Mouse (Mus musculus) liver, embryonic 11.5 days (tissue): Measurements from ENCODE around the gene Ntn3. TPM values are rescaled to one million over a fixed set of nuclear protein-coding genes. Genes with fewer than 3 reads are reported as not detected.

Source experiments
- ATAC-seq: fragments of 200-750 bp; cut with Nextera tagmentation; replicated peaks from 2 replicates; pipeline ENCODE4 v1.8.0; 2017; ENCODE audit warnings: moderate number of reproducible peaks, mild to moderate bottlenecking, moderate TSS enrichment, moderate library complexity; ENCODE audit not compliant: low FRiP score
- DNase-seq: peaks from one replicate; pipeline ENCODE4 v3.0.0-alpha.2; 2017; ENCODE audit warnings: low spot score
- H3K27ac ChIP-seq: fragments of 300-500 bp; sonication (generic); 2 replicates; pipeline ENCODE4 v1.5.1; 2014; ENCODE audit warnings: mild to moderate bottlenecking, low read depth, low read length, control low read depth
- H3K27me3 ChIP-seq: fragments of 300-500 bp; sonication (generic); replicated peaks from 2 replicates; pipeline ENCODE4 v1.6.1; 2014; ENCODE audit warnings: low read length, mixed read lengths; ENCODE audit not compliant: control insufficient read depth, insufficient read depth
- H3K36me3 ChIP-seq: fragments of 300-500 bp; sonication (generic); 2 replicates; pipeline ENCODE4 v1.6.1; 2014; ENCODE audit warnings: mild to moderate bottlenecking, low read length, moderate library complexity, mixed read lengths; ENCODE audit not compliant: control insufficient read depth, insufficient read depth
- H3K4me1 ChIP-seq: fragments of 300-500 bp; sonication (generic); replicated peaks from 2 replicates; pipeline ENCODE4 v1.6.1; 2014; ENCODE audit warnings: low read length, mixed read lengths; ENCODE audit not compliant: control insufficient read depth, insufficient read depth
- H3K4me2 ChIP-seq: fragments of 300-500 bp; sonication (generic); 2 replicates; pipeline ENCODE4 v1.6.1; 2014; ENCODE audit warnings: mild to moderate bottlenecking, control low read depth, moderate library complexity
- H3K4me3 ChIP-seq: fragments of 300-500 bp; sonication (generic); 2 replicates; pipeline ENCODE4 v1.5.1; 2014; ENCODE audit warnings: low read depth, low read length, control low read depth
- H3K9ac ChIP-seq: fragments of 300-500 bp; sonication (generic); 2 replicates; pipeline ENCODE4 v1.6.1; 2014; ENCODE audit warnings: low read depth, low read length, control low read depth
- H3K9me3 ChIP-seq: fragments of 300-500 bp; sonication (generic); 2 replicates; pipeline ENCODE4 v1.6.1; 2016; ENCODE audit warnings: low read length, inconsistent platforms, mixed read lengths; ENCODE audit not compliant: control insufficient read depth
- WGBS: fragments of 180-500 bp; shearing (Covaris S2); extraction: QIAGEN DNeasy Blood & Tissue Kit; methylation state at CpG from one replicate; pipeline ENCODE4 v1.1.7; 2014; 5-methylcytosine and 5-hydroxymethylcytosine counted together
- polyA plus RNA-seq: library from polyadenylated mRNA; unstranded; fragments of >200 nt; fragmentation: Nextera tagmentation; extraction: Ambion mirVana; gene quantifications from 2 replicates; pipeline ENCODE4 v1.2.1, GENCODE M21; 2014

Ntn3 gene
- polyA plus RNA-seq, 1 experiment from 2014 or later: 2.7 TPM

GRCm38 (mm10) chr17:24191481-24191880 lies 17.9 kb downstream of the Ntn3 start:
- WGBS: 79% methylated on average over 4 of the region's 4 CpGs
- no peaks in the 10 kb centered on the region for H3K27me3 ChIP-seq
- H3K4me1 ChIP-seq: peaks cover 23% of the 10 kb centered on the region
- H3K4me3 ChIP-seq: no peak overlapping the region
- H3K27ac ChIP-seq: no peak overlapping the region
- H3K4me2 ChIP-seq: no peak overlapping the region
- DNase-seq (no peak), ATAC-seq (no peak)
- peaks cover 6% of the 10 kb centered on the region; the same call in 1 of the 2 replicates for H3K36me3 ChIP-seq
- no peaks in the 10 kb centered on the region for H3K9me3 ChIP-seq
- no peak overlapping the region for H3K9ac ChIP-seq

GRCm38 (mm10) chr17:24190934-24191333 lies 18.4 kb downstream of the Ntn3 start:
- H3K4me1 ChIP-seq: peaks cover 21% of the 10 kb centered on the region
- H3K36me3 ChIP-seq: peaks cover 6% of the 10 kb centered on the region; the same call in 1 of the 2 replicates

DNA sequence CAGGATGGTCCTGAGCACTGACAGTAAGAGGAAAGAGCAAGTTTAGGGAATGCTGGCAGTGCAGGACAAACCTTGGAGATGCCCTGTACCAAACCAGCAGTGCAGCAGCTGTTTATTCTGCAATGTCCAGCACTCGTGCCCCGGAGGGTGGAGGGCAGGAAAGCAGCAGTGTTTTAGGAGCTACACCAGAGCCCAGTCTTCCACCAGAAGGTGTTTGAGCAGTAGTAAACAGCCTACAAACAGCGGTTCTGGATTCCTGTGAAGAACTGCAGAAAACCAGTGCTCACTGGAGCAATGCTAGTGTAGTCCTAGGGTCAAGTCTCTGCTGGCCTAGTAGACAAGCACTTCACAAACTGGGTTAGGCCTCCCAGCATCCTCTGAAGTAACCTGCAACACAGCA lies 35.1 kb downstream of the Ntn3 start:
- no peaks in the 10 kb centered on the region for H3K9me3 ChIP-seq
- ATAC-seq (no peak), DNase-seq (no peak)
- H3K9ac ChIP-seq: no peak overlapping the region
- peaks cover 8% of the 10 kb centered on the region for H3K4me1 ChIP-seq
- H3K36me3 ChIP-seq: no peaks in the 10 kb centered on the region
- no peaks in the 10 kb centered on the region for H3K27me3 ChIP-seq
- no peak overlapping the region for H3K4me3 ChIP-seq
- no peak overlapping the region for H3K27ac ChIP-seq
- no peak overlapping the region for H3K4me2 ChIP-seq
- WGBS: 81% methylated on average over 3 of the region's 3 CpGs

More at GRCm38 (mm10) chr17:24190934-24191333, 18.4 kb downstream of the Ntn3 start:
- Histone ChIP-seq H3K9ac (no peak overlapping the region), H3K27ac (no peak overlapping the region), H3K4me2 (no peak overlapping the region), H3K4me3 (no peak overlapping the region), H3K27me3 (no peaks in the 10 kb centered on the region), H3K9me3 (no peaks in the 10 kb centered on the region)
- DNase-seq (no peak), ATAC-seq (no peak)
- WGBS: 89% methylated on average over 2 of the region's 2 CpGs

DNA sequence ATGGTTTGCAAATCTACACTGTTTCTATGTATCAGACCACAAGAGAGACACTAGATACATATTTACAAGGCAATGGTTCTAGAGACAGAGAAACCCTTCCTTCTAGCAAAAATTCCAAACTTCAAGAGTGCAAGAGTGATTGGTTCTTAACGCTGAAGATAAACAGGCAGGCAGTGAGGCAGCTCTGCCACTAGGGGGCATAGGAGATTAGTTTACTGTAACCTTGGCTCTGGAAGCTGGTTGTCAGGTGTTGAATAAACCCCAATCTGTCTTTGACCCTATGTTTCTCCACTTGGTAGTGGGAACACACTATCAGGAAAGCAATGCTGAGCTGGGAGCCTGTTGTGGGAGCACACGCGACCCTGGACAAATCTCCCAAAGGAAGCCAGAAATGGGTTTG lies 35.9 kb downstream of the Ntn3 start:
- 3% methylated on average over 3 of the region's 3 CpGs for WGBS

GRCm38 (mm10) chr17:24171738-24172137 lies 37.6 kb downstream of the Ntn3 start:
- DNase-seq: no peak
- no peak overlapping the region for H3K9ac ChIP-seq
- no peak for ATAC-seq
- H3K9me3 ChIP-seq: no peaks in the 10 kb centered on the region
- peaks cover 10% of the 10 kb centered on the region; the same call in 1 of the 2 replicates for H3K36me3 ChIP-seq
- no peak overlapping the region for H3K4me2 ChIP-seq
- 78% methylated on average over 4 of the region's 4 CpGs for WGBS
- no peak overlapping the region for H3K4me3 ChIP-seq
- H3K4me1 ChIP-seq: peaks cover 20% of the 10 kb centered on the region
- 0 out of 2 replicates have a peak overlapping the region, but pooled peaks have one; percentile 19 for H3K27ac ChIP-seq
- H3K27me3 ChIP-seq: no peaks in the 10 kb centered on the region

More for the DNA sequence above, 35.9 kb downstream of the Ntn3 start:
- DNase-seq: no peak
- Histone ChIP-seq H3K36me3 (no peaks in the 10 kb centered on the region), H3K9ac (no peak overlapping the region), H3K27me3 (no peaks in the 10 kb centered on the region), H3K4me3 (no peak overlapping the region), H3K4me2 (no peak overlapping the region), H3K27ac (no peak overlapping the region), H3K4me1 (peaks cover 8% of the 10 kb centered on the region), H3K9me3 (no peaks in the 10 kb centered on the region)
- ATAC-seq: no peak

GRCm38 (mm10) chr17:24170729-24171128 lies 38.6 kb downstream of the Ntn3 start:
- peaks cover 20% of the 10 kb centered on the region for H3K4me1 ChIP-seq
- H3K36me3 ChIP-seq: peaks cover 14% of the 10 kb centered on the region; the same call in 1 of the 2 replicates
- H3K9me3 ChIP-seq: no peaks in the 10 kb centered on the region
- no peak overlapping the region for H3K9ac ChIP-seq
- no peaks in the 10 kb centered on the region for H3K27me3 ChIP-seq
- H3K4me2 ChIP-seq: peak overlapping the region; percentile 76
- H3K27ac ChIP-seq: peak overlapping the region; percentile 38; the same call in 1 of the 2 replicates
- ATAC-seq: no peak
- WGBS: 59% methylated on average over 5 of the region's 5 CpGs
- no peak for DNase-seq
- H3K4me3 ChIP-seq: peak overlapping the region; percentile 82; the same call in 1 of the 2 replicates

DNA sequence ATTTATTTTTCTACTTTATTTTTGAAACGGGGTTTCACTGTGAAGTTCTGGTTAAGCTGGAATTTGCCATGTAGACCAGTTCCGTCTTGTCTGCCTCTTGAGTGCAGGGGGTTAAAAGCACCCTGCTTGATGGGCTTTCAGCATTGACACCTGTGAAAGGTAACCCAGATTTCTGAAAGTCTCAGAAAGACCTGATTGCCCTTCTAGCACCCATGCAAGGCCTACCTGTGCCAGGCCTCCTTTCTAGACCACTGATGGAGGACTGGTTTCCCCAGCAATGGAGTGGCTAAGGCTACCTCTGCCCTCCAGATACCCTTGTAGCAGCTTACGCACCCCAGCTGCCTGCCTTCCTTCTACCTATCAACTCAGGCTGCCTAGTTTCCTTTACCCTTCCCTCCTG lies 39.2 kb downstream of the Ntn3 start:
- H3K4me1 ChIP-seq: peaks cover 20% of the 10 kb centered on the region
- H3K36me3 ChIP-seq: peaks cover 19% of the 10 kb centered on the region; the same call in 1 of the 2 replicates
- DNase-seq (no peak), ATAC-seq (no peak)
- H3K27ac ChIP-seq: peak overlapping the region; percentile 94
- H3K27me3 ChIP-seq: no peaks in the 10 kb centered on the region
- no peaks in the 10 kb centered on the region for H3K9me3 ChIP-seq
- peak overlapping the region; percentile 91 for H3K9ac ChIP-seq
- H3K4me3 ChIP-seq: peak overlapping the region; percentile 82
- 68% methylated on average over 3 of the region's 3 CpGs for WGBS
- peak overlapping the region; percentile 76 for H3K4me2 ChIP-seq

DNA sequence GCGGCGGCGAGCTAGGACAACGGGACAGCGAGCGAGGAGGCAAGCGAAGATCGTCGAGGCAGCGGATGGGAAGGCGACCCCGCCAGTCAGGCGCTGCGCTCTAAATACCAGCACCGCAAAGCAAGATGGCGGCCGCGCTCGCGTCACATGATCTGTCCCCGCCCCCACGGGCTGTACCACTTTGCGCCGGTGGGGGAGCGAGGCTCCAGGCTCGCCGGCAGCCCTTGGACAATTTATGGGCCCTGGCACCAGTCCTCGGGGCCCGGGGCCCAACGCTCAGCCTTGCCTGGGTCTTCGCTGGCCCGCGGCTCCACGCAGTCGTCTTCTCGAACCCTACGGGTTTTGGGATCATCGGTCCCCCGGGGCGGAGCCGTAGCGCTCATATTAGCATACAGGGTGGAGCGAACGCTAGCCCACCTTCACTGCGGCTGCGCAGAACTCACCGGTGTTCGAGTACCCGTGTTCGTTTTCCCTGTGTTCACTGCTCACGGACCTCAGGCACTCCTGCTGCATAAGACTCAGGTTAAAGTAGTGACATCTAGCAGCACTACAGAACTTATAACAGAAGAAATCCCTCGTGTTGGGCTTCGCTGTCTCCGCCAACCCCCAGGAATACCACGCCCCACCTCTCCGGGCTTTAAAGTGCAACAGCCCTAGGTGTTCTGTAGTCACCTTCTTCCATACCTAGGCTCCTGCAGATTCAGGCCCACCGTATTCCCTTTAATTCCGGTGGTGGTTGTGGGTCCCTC lies 39.8 kb downstream of the Ntn3 start, which contains the start of gene Atp6v0c:
Gene Atp6v0c, minus strand, starts transcription at position 386 of the 749 bp plus-strand sequence.
- H3K4me3 ChIP-seq: peak within 1 kb of the TSS; percentile 82
- no peaks in the 10 kb centered on the region for H3K9me3 ChIP-seq
- peak; percentile 95 for DNase-seq
- peaks cover 23% of the 10 kb centered on the region; the same call in 1 of the 2 replicates for H3K36me3 ChIP-seq
- WGBS: under 1% methylated on average over 57 of the region's 58 CpGs
- no peaks in the 10 kb centered on the region for H3K27me3 ChIP-seq
- ATAC-seq: peak; percentile 83
- peak within 1 kb of the TSS; percentile 94 for H3K27ac ChIP-seq
- peak within 1 kb of the TSS; percentile 76 for H3K4me2 ChIP-seq
- H3K9ac ChIP-seq: peak within 1 kb of the TSS; percentile 91
- peaks cover 20% of the 10 kb centered on the region for H3K4me1 ChIP-seq
